Mouse (Mus musculus) stomach, postnatal 0 days (tissue): Measurements from ENCODE around the gene Lpcat1. TPM values are rescaled to one million over a fixed set of nuclear protein-coding genes. Genes with fewer than 3 reads are reported as not detected.

Experiments
- ATAC-seq: fragments of 200-750 bp; cut with Nextera tagmentation; 2 replicates; pipeline ENCODE4 v1.8.0; 2017; ENCODE audit not compliant: low FRiP score, low TSS enrichment
- DNase-seq: peaks from one replicate; pipeline ENCODE4 v3.0.0-alpha.2; 2016; ENCODE audit warnings: low spot score
- H3K27ac ChIP-seq: fragments of 300-500 bp; sonication (generic); replicated peaks from 2 replicates; pipeline ENCODE4 v1.5.1; 2014; ENCODE audit warnings: mild to moderate bottlenecking, control low read depth
- H3K27me3 ChIP-seq: fragments of 300-500 bp; sonication (generic); 2 replicates; pipeline ENCODE4 v1.6.1; 2014; ENCODE audit warnings: low read length; ENCODE audit not compliant: control insufficient read depth, insufficient read depth
- H3K36me3 ChIP-seq: fragments of 300-500 bp; sonication (generic); 2 replicates; pipeline ENCODE4 v1.6.1; 2014; ENCODE audit warnings: low read length, mixed read lengths; ENCODE audit not compliant: control insufficient read depth, insufficient read depth
- H3K4me1 ChIP-seq: fragments of 300-500 bp; sonication (generic); replicated peaks from 2 replicates; pipeline ENCODE4 v1.6.1; 2014; ENCODE audit warnings: antibody characterized with exemption; ENCODE audit not compliant: control insufficient read depth, insufficient read depth
- H3K4me2 ChIP-seq: fragments of 300-500 bp; sonication (generic); replicated peaks from 2 replicates; pipeline ENCODE4 v1.6.1; 2014; ENCODE audit warnings: low read depth, mild to moderate bottlenecking, control low read depth, moderate library complexity
- H3K4me3 ChIP-seq: fragments of 300-500 bp; sonication (generic); 2 replicates; pipeline ENCODE4 v1.5.1; 2014; ENCODE audit warnings: low read depth, low read length, control low read depth
- H3K9ac ChIP-seq: fragments of 300-500 bp; sonication (generic); 2 replicates; pipeline ENCODE4 v1.6.1; 2014; ENCODE audit warnings: mild to moderate bottlenecking, low read length, control low read depth, mixed read lengths
- H3K9me3 ChIP-seq: fragments of 300-500 bp; sonication (generic); 2 replicates; pipeline ENCODE4 v1.6.1; 2016; ENCODE audit warnings: low read length; ENCODE audit not compliant: control insufficient read depth
- CTCF ChIP-seq: IDR thresholded peaks from 2 replicates; pipeline ENCODE4 v1.5.1; 2016; ENCODE audit warnings: antibody characterized with exemption, low read depth, mild to moderate bottlenecking, moderate library complexity
- EP300 ChIP-seq: optimal IDR thresholded peaks from 2 replicates; pipeline ENCODE3; 2016; ENCODE audit warnings: antibody characterized with exemption
- WGBS: fragments of 180-500 bp; shearing (Covaris S2); extraction: QIAGEN DNeasy Blood & Tissue Kit; methylation state at CpG from one replicate; pipeline ENCODE4 v1.1.7; 2014; 5-methylcytosine and 5-hydroxymethylcytosine counted together
- polyA plus RNA-seq: library from polyadenylated mRNA; unstranded; fragments of >200 nt; fragmentation: Nextera tagmentation; extraction: Ambion mirVana; gene quantifications from 2 replicates; pipeline ENCODE4 v1.2.1, GENCODE M21; 2015

Gene Lpcat1
- polyA plus RNA-seq, 1 experiment from 2014 or later, result 8.5 TPM

GRCm38 (mm10) chr13:73494528-73494927 lies 27.5 kb downstream of the Lpcat1 start:
- Histone ChIP-seq H3K36me3 (peaks cover 4% of the 10 kb centered on the region; the same call in 1 of the 2 replicates), H3K9me3 (no peaks in the 10 kb centered on the region), H3K9ac (no peak overlapping the region), H3K27me3 (no peaks in the 10 kb centered on the region), H3K27ac (no peak overlapping the region), H3K4me3 (no peak overlapping the region), H3K4me1 (no peaks in the 10 kb centered on the region), H3K4me2 (no peak overlapping the region)
- TF ChIP-seq EP300 (no peak), CTCF (no peak)
- 91% methylated on average over 9 of the region's 9 CpGs for WGBS
- ATAC-seq (no peak), DNase-seq (no peak)

DNA sequence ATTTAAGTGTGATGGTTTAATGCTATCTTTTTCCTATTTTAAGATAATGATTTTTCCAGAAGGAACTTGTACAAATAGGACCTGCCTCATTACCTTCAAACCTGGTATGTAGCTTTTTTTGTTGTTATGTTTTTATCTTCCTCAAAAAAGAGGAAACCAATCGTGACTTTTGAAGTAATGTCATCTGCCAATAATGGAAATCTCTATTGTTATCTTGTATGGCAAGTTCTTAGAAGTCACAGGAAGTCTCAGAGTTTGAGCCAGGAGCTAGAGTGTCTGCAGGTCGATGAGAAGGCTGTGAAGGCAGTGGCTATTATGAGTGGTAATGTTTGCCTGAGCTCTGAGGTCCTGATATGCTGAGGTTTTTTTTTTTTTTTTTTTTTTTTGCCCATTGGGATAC lies 29.1 kb downstream of the Lpcat1 start:
- H3K36me3 ChIP-seq, result peaks cover 7% of the 10 kb centered on the region; the same call in 1 of the 2 replicates
- no peak overlapping the region for H3K27ac ChIP-seq
- H3K4me1 ChIP-seq, result no peaks in the 10 kb centered on the region
- no peak overlapping the region for H3K9ac ChIP-seq
- H3K4me2 ChIP-seq, result no peak overlapping the region
- WGBS, result 59% methylated on average over 2 of the region's 2 CpGs
- no peak for TF ChIP-seq CTCF
- no peak for TF ChIP-seq EP300
- no peak for ATAC-seq
- H3K9me3 ChIP-seq, result no peaks in the 10 kb centered on the region
- H3K4me3 ChIP-seq, result no peak overlapping the region
- no peak for DNase-seq
- no peaks in the 10 kb centered on the region for H3K27me3 ChIP-seq

GRCm38 (mm10) chr13:73499893-73500604 lies 33.1 kb downstream of the Lpcat1 start:
- 80% methylated on average over 6 of the region's 6 CpGs for WGBS
- no peaks in the 10 kb centered on the region for H3K9me3 ChIP-seq
- no peak overlapping the region for H3K4me3 ChIP-seq
- no peak overlapping the region for H3K4me2 ChIP-seq
- DNase-seq, result no peak
- no peaks in the 10 kb centered on the region for H3K27me3 ChIP-seq
- TF ChIP-seq CTCF (no peak), EP300 (no peak)
- ATAC-seq, result no peak
- no peaks in the 10 kb centered on the region for H3K4me1 ChIP-seq
- no peak overlapping the region for H3K27ac ChIP-seq
- peaks cover 4% of the 10 kb centered on the region; the same call in 1 of the 2 replicates for H3K36me3 ChIP-seq
- no peak overlapping the region for H3K9ac ChIP-seq

GRCm38 (mm10) chr13:73502719-73503118 lies 35.7 kb downstream of the Lpcat1 start:
- Histone ChIP-seq H3K27me3 (no peaks in the 10 kb centered on the region), H3K36me3 (0 out of 2 replicates have a peak, but pooled peaks cover 4% of the 10 kb centered on the region), H3K4me1 (no peaks in the 10 kb centered on the region), H3K4me3 (no peak overlapping the region), H3K4me2 (no peak overlapping the region), H3K9ac (no peak overlapping the region), H3K27ac (no peak overlapping the region), H3K9me3 (no peaks in the 10 kb centered on the region)
- peak; percentile 31 for DNase-seq
- TF ChIP-seq CTCF, result peak; percentile 64
- TF ChIP-seq EP300, result no peak
- ATAC-seq, result no peak
- WGBS, result 55% methylated on average over 2 of the region's 2 CpGs

DNA sequence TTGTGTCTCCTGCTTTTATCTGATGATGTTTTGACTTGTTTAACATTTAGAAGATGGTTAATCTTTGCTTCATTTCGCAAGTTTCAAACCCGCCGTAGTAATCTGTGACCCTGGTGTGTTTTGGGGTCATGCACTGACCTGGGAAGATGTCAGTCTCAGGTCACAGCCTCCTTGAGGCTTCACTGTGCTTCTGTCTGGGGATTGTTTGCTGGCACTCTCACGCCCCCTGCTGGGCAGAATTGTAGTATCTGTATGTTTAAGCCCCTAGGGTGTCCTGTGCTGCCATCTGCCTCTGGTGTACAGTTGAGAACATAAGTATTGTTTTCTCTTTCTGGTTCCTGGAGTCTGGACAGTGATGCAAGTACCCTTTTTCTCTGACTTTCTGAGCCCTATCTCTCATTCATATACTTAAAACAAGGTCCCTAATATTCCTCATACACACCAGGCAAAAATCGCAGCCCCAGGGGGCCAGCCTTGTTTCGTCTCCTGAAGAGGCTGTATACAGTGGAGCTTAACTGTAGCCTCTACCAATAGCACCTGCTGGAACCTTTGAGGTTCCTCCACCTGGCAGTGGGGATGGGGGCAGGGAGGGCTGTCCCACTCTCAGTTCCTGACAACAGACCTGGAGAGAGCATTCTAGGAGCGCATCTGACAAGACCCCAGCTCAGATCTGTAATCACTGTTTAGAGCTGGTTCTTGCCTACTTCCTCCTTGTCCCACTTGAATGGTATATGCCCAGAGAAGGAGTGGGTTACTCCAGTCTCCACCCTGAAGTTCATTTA lies 38.9 kb downstream of the Lpcat1 start:
- H3K27ac ChIP-seq, result no peak overlapping the region
- no peak overlapping the region for H3K4me3 ChIP-seq
- no peaks in the 10 kb centered on the region for H3K36me3 ChIP-seq
- peak; percentile 94 for TF ChIP-seq CTCF
- no peak for TF ChIP-seq EP300
- DNase-seq (peak; percentile 80), ATAC-seq (peak; percentile 69)
- H3K27me3 ChIP-seq, result no peaks in the 10 kb centered on the region
- H3K9me3 ChIP-seq, result no peaks in the 10 kb centered on the region
- no peaks in the 10 kb centered on the region for H3K4me1 ChIP-seq
- no peak overlapping the region for H3K9ac ChIP-seq
- WGBS, result 64% methylated on average over 7 of the region's 7 CpGs
- no peak overlapping the region for H3K4me2 ChIP-seq
